Mouse (Mus musculus): ENCODE measurements around the gene Tns3.

Gene Tns3

GRCm38 (mm10) chr11:8558761-8559282, 105.5 kb downstream of the Tns3 start:
- in situ Hi-C loops (cut with MboI; ENCODE audit: low pct_unique_long_range_greater_than_20kb in 1 of 2, low sequenced_read_pairs in 2 of 2, unreplicated experiment in 1 of 2), result no loop called here

DNA sequence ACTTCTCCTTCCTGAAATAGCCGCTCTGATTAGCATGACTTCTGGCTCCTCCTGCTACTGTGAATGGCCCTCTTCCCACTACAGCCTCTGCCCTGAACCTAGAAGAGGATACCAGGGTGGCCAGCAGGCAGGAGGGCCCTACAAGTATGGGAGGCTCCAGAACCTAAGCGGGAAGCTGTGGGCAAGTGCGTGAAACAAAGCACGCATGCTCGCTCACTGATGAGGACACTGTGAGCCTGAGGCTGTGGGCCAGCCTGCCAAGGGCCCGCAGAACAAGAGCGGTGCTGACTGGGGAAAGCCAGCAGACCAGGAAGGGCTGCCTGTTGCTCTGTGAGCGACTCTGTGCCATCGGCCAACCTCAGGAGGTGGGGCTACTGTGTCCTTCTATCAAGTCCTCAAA, 106.1 kb downstream of the Tns3 start:
- in situ Hi-C loops (cut with MboI; ENCODE audit: low pct_unique_long_range_greater_than_20kb in 1 of 2, low sequenced_read_pairs in 2 of 2, unreplicated experiment in 1 of 2), result no loop called here

DNA sequence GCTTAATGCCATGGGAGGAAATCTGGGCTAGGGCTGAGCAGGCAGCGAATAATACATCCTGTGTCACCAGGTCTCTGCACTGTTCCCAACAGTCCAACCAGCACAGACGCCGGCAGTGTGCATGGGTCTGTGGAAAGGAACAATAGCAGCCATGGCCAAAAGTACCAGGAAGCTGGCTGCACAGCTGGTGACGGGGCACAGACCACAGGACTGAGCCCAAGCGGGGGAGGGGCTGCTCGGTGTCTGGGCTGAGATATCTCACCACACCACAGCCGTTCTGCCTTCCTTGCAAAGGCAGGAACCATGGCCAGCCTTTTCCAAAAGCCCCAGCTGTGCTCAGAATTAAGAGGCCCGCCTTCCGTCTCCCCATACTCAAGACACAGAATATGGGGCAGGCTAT, 107.3 kb downstream of the Tns3 start:
- in situ Hi-C loops (cut with MboI; ENCODE audit: low pct_unique_long_range_greater_than_20kb in 1 of 2, low sequenced_read_pairs in 2 of 2, unreplicated experiment in 1 of 2), result no loop called here

DNA sequence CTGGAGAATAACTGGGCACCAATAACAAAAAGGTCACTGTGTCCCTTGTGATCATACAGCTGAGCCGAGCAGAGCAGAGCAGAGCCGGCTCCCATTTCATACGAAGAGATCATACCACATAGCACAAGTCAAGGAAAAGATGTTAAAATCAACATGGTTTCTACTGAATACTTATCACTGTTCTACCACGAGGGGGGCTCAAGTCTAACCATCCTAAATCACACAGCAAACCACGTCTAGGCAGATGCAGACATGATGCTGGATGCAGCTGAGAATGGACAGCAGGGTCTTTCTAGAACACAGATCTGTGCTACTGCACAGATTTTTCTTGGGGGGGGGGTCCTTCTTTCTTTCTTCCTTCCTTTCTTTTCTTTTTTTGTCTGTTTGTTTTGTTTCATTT, 112.6 kb downstream of the Tns3 start:
- in situ Hi-C loops (cut with MboI; ENCODE audit: low pct_unique_long_range_greater_than_20kb in 1 of 2, low sequenced_read_pairs in 2 of 2, unreplicated experiment in 1 of 2), result no loop called here

DNA sequence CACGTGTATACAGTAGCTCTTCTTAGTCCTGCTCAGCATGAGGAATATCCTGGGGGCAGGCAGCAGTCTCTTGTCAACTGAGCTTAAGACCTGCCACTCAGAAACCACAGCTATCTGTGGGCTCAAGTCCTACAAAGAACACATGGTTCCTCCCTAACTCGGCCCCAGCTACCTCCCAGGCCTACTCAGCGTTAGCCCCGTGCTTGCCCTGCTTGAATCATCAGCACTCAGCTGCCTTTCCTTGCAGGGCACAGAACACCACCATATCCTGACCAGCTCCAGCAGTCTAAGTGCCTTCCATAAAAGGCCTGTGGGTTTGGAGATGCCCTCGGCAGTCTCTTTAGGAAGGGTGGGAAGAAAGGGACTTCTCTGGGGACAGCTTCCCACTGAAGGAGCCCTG, 116.7 kb downstream of the Tns3 start:
- in situ Hi-C loops (cut with MboI; ENCODE audit: low pct_unique_long_range_greater_than_20kb in 1 of 2, low sequenced_read_pairs in 2 of 2, unreplicated experiment in 1 of 2), result no loop called here

DNA sequence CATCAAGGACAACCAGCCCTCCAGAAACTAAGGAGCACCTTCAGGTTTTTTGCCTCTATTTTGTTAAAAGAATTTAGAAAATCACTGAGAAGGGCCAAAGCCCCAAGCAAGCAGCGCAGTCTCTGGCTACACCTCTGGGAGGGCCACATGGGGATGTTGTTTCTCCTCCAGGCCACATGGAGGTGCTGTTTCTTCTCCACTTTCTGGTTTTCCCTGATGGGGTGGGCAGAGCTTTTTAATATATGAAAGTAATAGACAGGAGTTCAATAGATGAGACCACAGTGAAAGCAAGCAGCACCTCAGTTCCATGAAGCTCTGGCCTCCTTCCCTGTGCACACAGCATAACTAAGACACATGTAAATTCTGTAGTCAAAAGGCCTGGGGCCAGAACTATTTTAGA, 118.5 kb downstream of the Tns3 start:
- in situ Hi-C loops (cut with MboI; ENCODE audit: low pct_unique_long_range_greater_than_20kb in 1 of 2, low sequenced_read_pairs in 2 of 2, unreplicated experiment in 1 of 2), result no loop called here

GRCm38 (mm10) chr11:8544355-8544754, 120.0 kb downstream of the Tns3 start:
- in situ Hi-C loops (cut with MboI; ENCODE audit: low pct_unique_long_range_greater_than_20kb in 1 of 2, low sequenced_read_pairs in 2 of 2, unreplicated experiment in 1 of 2), result no loop called here

GRCm38 (mm10) chr11:8541222-8541815, 123.0 kb downstream of the Tns3 start:
- in situ Hi-C loops (cut with MboI; ENCODE audit: low pct_unique_long_range_greater_than_20kb in 1 of 2, low sequenced_read_pairs in 2 of 2, unreplicated experiment in 1 of 2), result no loop called here

- in situ Hi-C loops (cut with MboI; ENCODE audit: low pct_unique_long_range_greater_than_20kb in 1 of 2, low sequenced_read_pairs in 2 of 2, unreplicated experiment in 1 of 2), result loop anchor here in 1 of 2 experiments (10.0 kb wide), 1 partner anchor 325 kb away; no protein-coding TSS in a partner anchor
Measured at GRCm38 (mm10) chr11:8539593-8540265, 124.6 kb downstream of the Tns3 start.

GRCm38 (mm10) chr11:8537013-8537614, 127.2 kb downstream of the Tns3 start:
- in situ Hi-C loops (cut with MboI; ENCODE audit: low pct_unique_long_range_greater_than_20kb in 1 of 2, low sequenced_read_pairs in 2 of 2, unreplicated experiment in 1 of 2), result loop anchor here in 1 of 2 experiments (10.0 kb wide), 1 partner anchor 328 kb away; no protein-coding TSS in a partner anchor

DNA sequence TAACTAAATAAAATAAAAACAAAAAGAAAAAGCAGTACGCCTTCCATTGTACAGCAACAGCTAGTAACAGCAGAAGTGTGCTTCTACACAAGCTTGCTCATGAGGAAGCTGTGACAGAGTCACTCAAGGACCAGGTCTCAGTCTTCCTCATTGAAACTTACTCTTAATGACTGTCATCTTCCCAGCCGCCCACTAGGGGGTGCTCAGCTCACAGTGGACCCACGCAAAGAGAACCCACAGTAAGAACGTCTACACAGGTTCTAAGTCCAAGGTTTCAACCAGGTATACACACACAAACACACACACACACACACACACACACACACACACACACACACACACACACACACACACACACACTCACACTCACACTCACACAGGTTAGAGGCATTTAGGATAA, 129.4 kb downstream of the Tns3 start:
- in situ Hi-C loops (cut with MboI; ENCODE audit: low pct_unique_long_range_greater_than_20kb in 1 of 2, low sequenced_read_pairs in 2 of 2, unreplicated experiment in 1 of 2), result loop anchor here (5.0 to 10.0 kb wide), 2 partner anchors 322 to 330 kb away; no protein-coding TSS in a partner anchor

GRCm38 (mm10) chr11:8532771-8533170, 131.6 kb downstream of the Tns3 start:
- in situ Hi-C loops (cut with MboI; ENCODE audit: low pct_unique_long_range_greater_than_20kb in 1 of 2, low sequenced_read_pairs in 2 of 2, unreplicated experiment in 1 of 2), result loop anchor here (5.0 to 10.0 kb wide), 2 partner anchors 325 to 332 kb away; no protein-coding TSS in a partner anchor

GRCm38 (mm10) chr11:8532112-8532747, 132.1 kb downstream of the Tns3 start:
- in situ Hi-C loops (cut with MboI; ENCODE audit: low pct_unique_long_range_greater_than_20kb in 1 of 2, low sequenced_read_pairs in 2 of 2, unreplicated experiment in 1 of 2), result loop anchor here (5.0 to 10.0 kb wide), 2 partner anchors 325 to 333 kb away; no protein-coding TSS in a partner anchor

GRCm38 (mm10) chr11:8530506-8530905, 133.8 kb downstream of the Tns3 start:
- in situ Hi-C loops (cut with MboI; ENCODE audit: low pct_unique_long_range_greater_than_20kb in 1 of 2, low sequenced_read_pairs in 2 of 2, unreplicated experiment in 1 of 2), result loop anchor here (5.0 to 10.0 kb wide), 2 partner anchors 327 to 334 kb away; no protein-coding TSS in a partner anchor

DNA sequence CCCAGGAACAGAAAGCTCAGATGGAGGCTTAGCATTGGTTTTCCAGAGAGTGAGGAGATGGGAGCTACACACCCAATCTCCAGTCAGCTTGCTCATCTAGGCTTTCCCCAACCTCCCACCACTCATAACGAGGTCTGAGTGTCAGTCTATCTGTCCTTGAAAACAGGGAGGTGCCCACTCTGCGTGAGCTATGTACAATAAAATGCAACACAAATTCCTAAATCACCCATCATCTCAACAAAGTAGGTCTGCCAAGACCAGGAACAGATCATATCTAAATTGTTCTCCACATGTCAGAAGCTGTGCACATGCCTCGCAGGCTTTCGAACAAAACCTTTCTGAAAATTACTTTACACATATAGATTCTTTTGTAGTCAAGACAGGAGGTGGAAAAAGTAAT, 134.3 kb downstream of the Tns3 start:
- in situ Hi-C loops (cut with MboI; ENCODE audit: low pct_unique_long_range_greater_than_20kb in 1 of 2, low sequenced_read_pairs in 2 of 2, unreplicated experiment in 1 of 2), result loop anchor here (5.0 to 10.0 kb wide), 2 partner anchors 327 to 335 kb away; no protein-coding TSS in a partner anchor

- in situ Hi-C loops (cut with MboI; ENCODE audit: low pct_unique_long_range_greater_than_20kb in 1 of 2, low sequenced_read_pairs in 2 of 2, unreplicated experiment in 1 of 2), result no loop called here
Measured at GRCm38 (mm10) chr11:8525463-8526145, 138.7 kb downstream of the Tns3 start.

GRCm38 (mm10) chr11:8523344-8524126, 140.8 kb downstream of the Tns3 start:
- in situ Hi-C loops (cut with MboI; ENCODE audit: low pct_unique_long_range_greater_than_20kb in 1 of 2, low sequenced_read_pairs in 2 of 2, unreplicated experiment in 1 of 2), result no loop called here

Measured in mouse embryonic stem cell (cell line).